Mouse (Mus musculus) neural tube, embryonic 14.5 days (tissue): Measurements from ENCODE around the gene Uhrf1. TPM values are rescaled to one million over a fixed set of nuclear protein-coding genes. Genes with fewer than 3 reads are reported as not detected.

ENCODE experiments used
- ATAC-seq: fragments of 200-750 bp; cut with Nextera tagmentation; 2 replicates; pipeline ENCODE4 v1.8.0; 2017; ENCODE audit warnings: low read depth, mild to moderate bottlenecking, moderate TSS enrichment, moderate library complexity
- H3K27ac ChIP-seq: fragments of 300-500 bp; sonication (generic); 2 replicates; pipeline ENCODE4 v1.5.1; 2014; ENCODE audit warnings: low read depth, mild to moderate bottlenecking, control low read depth, low read length, moderate library complexity, mixed read lengths
- H3K27me3 ChIP-seq: fragments of 300-500 bp; sonication (generic); 2 replicates; pipeline ENCODE4 v1.6.1; 2014; ENCODE audit warnings: low read length; ENCODE audit not compliant: control insufficient read depth, insufficient read depth
- H3K36me3 ChIP-seq: fragments of 300-500 bp; sonication (generic); 2 replicates; pipeline ENCODE4 v1.6.1; 2014; ENCODE audit warnings: low read length, mixed read lengths; ENCODE audit not compliant: control insufficient read depth, insufficient read depth
- H3K4me1 ChIP-seq: fragments of 300-500 bp; sonication (generic); 2 replicates; pipeline ENCODE4 v1.6.1; 2014; ENCODE audit warnings: low read length; ENCODE audit not compliant: control insufficient read depth, insufficient read depth
- H3K4me2 ChIP-seq: fragments of 300-500 bp; sonication (generic); 2 replicates; pipeline ENCODE4 v1.6.1; 2014; ENCODE audit warnings: mild to moderate bottlenecking, low read depth, low read length, control low read depth
- H3K4me3 ChIP-seq: fragments of 300-500 bp; sonication (generic); 2 replicates; pipeline ENCODE4 v1.5.1; 2014; ENCODE audit warnings: low read depth, low read length, control low read depth, mixed read lengths
- H3K9ac ChIP-seq: fragments of 300-500 bp; sonication (generic); replicated peaks from 2 replicates; pipeline ENCODE4 v1.6.1; 2014; ENCODE audit warnings: low read depth, mild to moderate bottlenecking, control low read depth, low read length, mixed read lengths
- H3K9me3 ChIP-seq: fragments of 300-500 bp; sonication (generic); 2 replicates; pipeline ENCODE4 v1.6.1; 2016; ENCODE audit warnings: low read length; ENCODE audit not compliant: control insufficient read depth
- WGBS: fragments of 180-500 bp; shearing (Covaris S2); extraction: QIAGEN DNeasy Blood & Tissue Kit; methylation state at CpG from one replicate; pipeline ENCODE4 v1.1.7; 2014; 5-methylcytosine and 5-hydroxymethylcytosine counted together
- polyA plus RNA-seq: library from polyadenylated mRNA; unstranded; fragments of >200 nt; fragmentation: Nextera tagmentation; extraction: Ambion mirVana; gene quantifications from 2 replicates; pipeline ENCODE4 v1.2.1, GENCODE M21; 2014

The Uhrf1 gene
- polyA plus RNA-seq, 1 experiment from 2014 or later, result 5.7 TPM

- Histone ChIP-seq H3K4me2 (no peak overlapping the region; the same call in 1 of the 2 replicates), H3K9ac (no peak overlapping the region), H3K27me3 (no peaks in the 10 kb centered on the region), H3K36me3 (peaks cover 28% of the 10 kb centered on the region), H3K4me1 (peaks cover 41% of the 10 kb centered on the region), H3K27ac (no peak overlapping the region), H3K9me3 (no peaks in the 10 kb centered on the region), H3K4me3 (no peak overlapping the region)
- 92% methylated on average over 10 of the region's 10 CpGs for WGBS
- ATAC-seq, result no peak
Observed at GRCm38 (mm10) chr17:56259301-56260037, 43.7 kb upstream of the Uhrf1 start.

- WGBS, result 75% methylated on average over 3 of the region's 3 CpGs
- Histone ChIP-seq H3K27me3 (no peaks in the 10 kb centered on the region), H3K9me3 (no peaks in the 10 kb centered on the region), H3K27ac (no peak overlapping the region), H3K4me3 (no peak overlapping the region), H3K4me1 (peaks cover 37% of the 10 kb centered on the region), H3K4me2 (no peak overlapping the region), H3K9ac (no peak overlapping the region), H3K36me3 (peaks cover 28% of the 10 kb centered on the region)
- no peak for ATAC-seq
Observed at GRCm38 (mm10) chr17:56261166-56261565, 42.0 kb upstream of the Uhrf1 start.

GRCm38 (mm10) chr17:56262645-56263094, 40.5 kb upstream of the Uhrf1 start:
- no peak for ATAC-seq
- H3K27me3 ChIP-seq, result no peaks in the 10 kb centered on the region
- peaks cover 34% of the 10 kb centered on the region for H3K4me1 ChIP-seq
- no peaks in the 10 kb centered on the region for H3K9me3 ChIP-seq
- H3K36me3 ChIP-seq, result peaks cover 28% of the 10 kb centered on the region
- 94% methylated on average over 3 of the region's 3 CpGs for WGBS
- H3K4me3 ChIP-seq, result no peak overlapping the region
- H3K9ac ChIP-seq, result no peak overlapping the region
- H3K27ac ChIP-seq, result no peak overlapping the region
- H3K4me2 ChIP-seq, result no peak overlapping the region

- peak; percentile 76 for ATAC-seq
- no peak overlapping the region for H3K9ac ChIP-seq
- no peak overlapping the region for H3K4me3 ChIP-seq
- no peak overlapping the region for H3K4me2 ChIP-seq
- peaks cover 26% of the 10 kb centered on the region for H3K36me3 ChIP-seq
- no peaks in the 10 kb centered on the region for H3K9me3 ChIP-seq
- H3K4me1 ChIP-seq, result peaks cover 29% of the 10 kb centered on the region
- no peak overlapping the region for H3K27ac ChIP-seq
- 22% methylated on average over 8 of the region's 8 CpGs for WGBS
- H3K27me3 ChIP-seq, result no peaks in the 10 kb centered on the region
Observed at GRCm38 (mm10) chr17:56264020-56264419, 39.1 kb upstream of the Uhrf1 start.

GRCm38 (mm10) chr17:56265011-56265410, 38.1 kb upstream of the Uhrf1 start:
- Histone ChIP-seq H3K27me3 (no peaks in the 10 kb centered on the region), H3K9ac (no peak overlapping the region), H3K27ac (no peak overlapping the region), H3K36me3 (peaks cover 18% of the 10 kb centered on the region), H3K4me1 (peaks cover 22% of the 10 kb centered on the region), H3K4me2 (no peak overlapping the region), H3K4me3 (no peak overlapping the region), H3K9me3 (no peaks in the 10 kb centered on the region)
- 96% methylated on average over 4 of the region's 4 CpGs for WGBS
- no peak for ATAC-seq

- 78% methylated on average over 3 of the region's 3 CpGs for WGBS
- peaks cover 17% of the 10 kb centered on the region for H3K36me3 ChIP-seq
- no peak overlapping the region for H3K27ac ChIP-seq
- H3K27me3 ChIP-seq, result no peaks in the 10 kb centered on the region
- H3K4me2 ChIP-seq, result no peak overlapping the region
- H3K4me3 ChIP-seq, result no peak overlapping the region
- no peak for ATAC-seq
- peaks cover 13% of the 10 kb centered on the region for H3K4me1 ChIP-seq
- no peak overlapping the region for H3K9ac ChIP-seq
- no peaks in the 10 kb centered on the region for H3K9me3 ChIP-seq
Observed at GRCm38 (mm10) chr17:56265869-56266268, 37.3 kb upstream of the Uhrf1 start.

- Histone ChIP-seq H3K4me3 (no peak overlapping the region), H3K9ac (no peak overlapping the region), H3K4me1 (peaks cover 9% of the 10 kb centered on the region; the same call in 1 of the 2 replicates), H3K9me3 (no peaks in the 10 kb centered on the region), H3K4me2 (no peak overlapping the region), H3K36me3 (peaks cover 16% of the 10 kb centered on the region), H3K27me3 (no peaks in the 10 kb centered on the region), H3K27ac (no peak overlapping the region)
- ATAC-seq, result no peak
- 68% methylated on average over 3 of the region's 3 CpGs for WGBS
Observed at GRCm38 (mm10) chr17:56266271-56266670, 36.9 kb upstream of the Uhrf1 start.

GRCm38 (mm10) chr17:56269153-56269630, 33.9 kb upstream of the Uhrf1 start:
- Histone ChIP-seq H3K27me3 (no peaks in the 10 kb centered on the region), H3K9ac (peak overlapping the region; percentile 47), H3K4me1 (0 out of 2 replicates have a peak, but pooled peaks cover 3% of the 10 kb centered on the region), H3K36me3 (no peaks in the 10 kb centered on the region), H3K27ac (peak overlapping the region; percentile 72), H3K4me2 (peak overlapping the region; percentile 69), H3K4me3 (peak overlapping the region; percentile 32), H3K9me3 (no peaks in the 10 kb centered on the region)
- ATAC-seq, result peak; percentile 85
- 18% methylated on average over 12 of the region's 12 CpGs for WGBS

GRCm38 (mm10) chr17:56269741-56270140, 33.4 kb upstream of the Uhrf1 start:
- H3K4me2 ChIP-seq, result peak overlapping the region; percentile 69
- H3K4me1 ChIP-seq, result 0 out of 2 replicates have a peak, but pooled peaks cover 3% of the 10 kb centered on the region
- H3K27ac ChIP-seq, result peak overlapping the region; percentile 72
- H3K9ac ChIP-seq, result peak overlapping the region; percentile 47
- H3K36me3 ChIP-seq, result no peaks in the 10 kb centered on the region
- peak overlapping the region; percentile 32 for H3K4me3 ChIP-seq
- no peaks in the 10 kb centered on the region for H3K9me3 ChIP-seq
- WGBS, result 79% methylated on average over 3 of the region's 3 CpGs
- H3K27me3 ChIP-seq, result no peaks in the 10 kb centered on the region
- ATAC-seq, result peak; percentile 3; the same call in 1 of the 2 replicates
